Mouse (Mus musculus) intestine, embryonic 14.5 days (tissue): ENCODE data around the gene Tmem94. TPM values are rescaled to one million over a fixed set of nuclear protein-coding genes. Genes with fewer than 3 reads are reported as not detected.

Experiments used
- ATAC-seq: fragments of 200-750 bp; cut with Nextera tagmentation; replicated peaks from 2 replicates; pipeline ENCODE4 v1.8.0; 2017; ENCODE audit warnings: low read depth, moderate number of reproducible peaks, moderate TSS enrichment, moderate library complexity; ENCODE audit not compliant: low FRiP score, low TSS enrichment
- DNase-seq: peaks from one replicate; pipeline ENCODE4 v3.0.0-alpha.2; 2018; ENCODE audit warnings: low spot score
- H3K27ac ChIP-seq: fragments of 300-500 bp; sonication (generic); 2 replicates; pipeline ENCODE4 v1.5.1; 2014; ENCODE audit warnings: low read depth, mild to moderate bottlenecking, control low read depth
- H3K27me3 ChIP-seq: fragments of 300-500 bp; sonication (generic); replicated peaks from 2 replicates; pipeline ENCODE4 v1.6.1; 2014; ENCODE audit warnings: low read length, control low read depth; ENCODE audit not compliant: control insufficient read depth, insufficient read depth
- H3K36me3 ChIP-seq: fragments of 300-500 bp; sonication (generic); 2 replicates; pipeline ENCODE4 v1.6.1; 2014; ENCODE audit warnings: low read length, control low read depth; ENCODE audit not compliant: control insufficient read depth, insufficient read depth
- H3K4me1 ChIP-seq: fragments of 300-500 bp; sonication (generic); replicated peaks from 2 replicates; pipeline ENCODE4 v1.6.1; 2014; ENCODE audit warnings: low read length, control low read depth, mixed read lengths; ENCODE audit not compliant: control insufficient read depth, insufficient read depth
- H3K4me2 ChIP-seq: fragments of 300-500 bp; sonication (generic); 2 replicates; pipeline ENCODE4 v1.6.1; 2014; ENCODE audit warnings: low read length
- H3K4me3 ChIP-seq: fragments of 300-500 bp; sonication (generic); 2 replicates; pipeline ENCODE4 v1.5.1; 2014; ENCODE audit warnings: low read depth, low read length, control low read depth, mixed read lengths
- H3K9ac ChIP-seq: fragments of 300-500 bp; sonication (generic); 2 replicates; pipeline ENCODE4 v1.6.1; 2014; ENCODE audit warnings: mild to moderate bottlenecking, low read length
- H3K9me3 ChIP-seq: fragments of 300-500 bp; sonication (generic); 2 replicates; pipeline ENCODE4 v1.6.1; 2016; ENCODE audit warnings: low read length, control low read depth; ENCODE audit not compliant: control insufficient read depth
- WGBS: fragments of 180-500 bp; shearing (Covaris S2); extraction: QIAGEN DNeasy Blood & Tissue Kit; methylation state at CpG from one replicate; pipeline ENCODE4 v1.1.7; 2014; 5-methylcytosine and 5-hydroxymethylcytosine counted together
- microRNA-seq: library from miRNA; unstranded; fragments of <30 nt; microRNA quantifications from one replicate; pipeline ENCODE4, GENCODE M21; 2016
- polyA plus RNA-seq: library from polyadenylated mRNA; unstranded; fragments of >200 nt; fragmentation: Nextera tagmentation; extraction: Ambion mirVana; gene quantifications from 2 replicates; pipeline ENCODE4 v1.2.1, GENCODE M21; 2014

Tmem94 gene
- polyA plus RNA-seq, 1 experiment from 2014 or later: 15.7 TPM

GRCm38 (mm10) chr11:115845819-115846218 lies 80.6 kb downstream of the Tmem94 start:
- Histone ChIP-seq H3K9ac (no peak overlapping the region), H3K4me1 (peaks cover 22% of the 10 kb centered on the region), H3K27me3 (no peaks in the 10 kb centered on the region), H3K9me3 (peaks cover 8% of the 10 kb centered on the region; the same call in 1 of the 2 replicates), H3K27ac (no peak overlapping the region), H3K36me3 (peaks cover 34% of the 10 kb centered on the region), H3K4me3 (no peak overlapping the region), H3K4me2 (no peak overlapping the region)
- DNase-seq (no peak), ATAC-seq (no peak)
- WGBS: 98% methylated on average over 2 of the region's 2 CpGs

Small RNA genes within 50 kb of the gene (microRNA-seq; reads per million reads assigned to microRNA genes)
- 0.25 reads per million for gene Mir5621

Other genes starting within 250 kb of the Tmem94 start
- gene Sumo2, start 229.2 kb upstream of the Tmem94 start, polyA plus RNA-seq: 891 and 947 TPM in 2 replicates
- 192 TPM in 2 replicates for gene Nup85, start 201.0 kb upstream of the Tmem94 start, polyA plus RNA-seq
- gene Mrps7, start 161.5 kb upstream of the Tmem94 start, polyA plus RNA-seq: 94.0 and 105 TPM in 2 replicates
- gene Gga3, start 161.4 kb upstream of the Tmem94 start, polyA plus RNA-seq: 19.2 and 20.8 TPM in 2 replicates
- gene Mif4gd, start 152.5 kb upstream of the Tmem94 start, polyA plus RNA-seq: 26.2 and 28.3 TPM in 2 replicates
- 23.3 and 26.4 TPM in 2 replicates for gene Slc25a19, start 137.1 kb upstream of the Tmem94 start, polyA plus RNA-seq
- gene Grb2, start 56.8 kb upstream of the Tmem94 start, polyA plus RNA-seq: 39.4 and 52.3 TPM in 2 replicates
- gene Caskin2, start 48.2 kb downstream of the Tmem94 start, polyA plus RNA-seq: 14.9 and 15.3 TPM in 2 replicates
- gene Tsen54, start 49.3 kb downstream of the Tmem94 start, polyA plus RNA-seq: 29.5 and 30.7 TPM in 2 replicates
- 46.3 and 59.2 TPM in 2 replicates for gene Llgl2, start 58.6 kb downstream of the Tmem94 start, polyA plus RNA-seq
- gene Myo15b, start 93.0 kb downstream of the Tmem94 start, polyA plus RNA-seq: 32.9 and 44.8 TPM in 2 replicates
- gene Smim5, start 134.5 kb downstream of the Tmem94 start, polyA plus RNA-seq: 1.1 and 2.5 TPM in 2 replicates
- 16.9 and 24.5 TPM in 2 replicates for gene Smim6, start 146.6 kb downstream of the Tmem94 start, polyA plus RNA-seq
- 37.3 and 38.6 TPM in 2 replicates for gene Sap30bp, start 167.8 kb downstream of the Tmem94 start, polyA plus RNA-seq
- gene Recql5, start 168.0 kb downstream of the Tmem94 start, polyA plus RNA-seq: 18.5 and 20.7 TPM in 2 replicates
- gene Itgb4, start 209.3 kb downstream of the Tmem94 start, polyA plus RNA-seq: 4.8 and 5.5 TPM in 2 replicates
- gene Galk1, start 247.3 kb downstream of the Tmem94 start, polyA plus RNA-seq: 235 and 236 TPM in 2 replicates